ENCODE assay signal across 23 mouse cellular contexts in genomic region chr16:32599151-32599550, GRCm38 (mm10). TPM values are rescaled to one million over a fixed set of nuclear protein-coding genes. Genes with fewer than 3 reads are reported as not detected.
DNase-seq lines count a peak whose midpoint lies in the region; ATAC-seq and TF ChIP-seq lines count a peak whose summit lies in the region.
"Had no signal": no experiment of that assay in that cellular context is flagged by ENCODE, and none has a peak within 500 bp of the region (broad histone marks: within the 10 kb centered on the region; RNA-seq: fewer than 3 reads in every experiment).

No protein-coding gene starts in this region.

- H3K9me3 ChIP-seq in liver, embryonic 12.5 days (replicated peaks): no peaks in the 10 kb centered on the region
- H3K9me3 ChIP-seq in forebrain, postnatal 0 days (ENCODE audit: low read length): no peaks in the 10 kb centered on the region
- H3K9me3 ChIP-seq: forebrain, embryonic 10.5 days; forebrain, embryonic 13.5 days; G1E; heart, embryonic 13.5 days; hindbrain, embryonic 12.5 days; hindbrain, embryonic 15.5 days had no signal

- H3K4me2 ChIP-seq in liver, embryonic 12.5 days: no peak overlapping the region
- H3K4me2 ChIP-seq in forebrain, postnatal 0 days (ENCODE audit: low read depth): no peak overlapping the region
- H3K4me2 ChIP-seq: forebrain, embryonic 13.5 days; heart, embryonic 13.5 days; hindbrain, embryonic 12.5 days; hindbrain, embryonic 15.5 days had no signal

- DNase-seq in gastrocnemius, adult 2 months: no peak
- no peak for DNase-seq in gastrocnemius, adult 8-10 months (ENCODE audit: low spot score in 2 of 2)
- no peak for DNase-seq in liver
- no peak for DNase-seq in forebrain, postnatal 0 days
- DNase-seq: adrenal gland, postnatal 25 days; B cell, adult 2 months; cerebellum, adult 18-20 months; cerebellum, adult 9-10 months; cerebellum, postnatal 14 days; gastrocnemius, postnatal 10 days; gastrocnemius, postnatal 36 days had no signal

- H3K9ac ChIP-seq in liver, embryonic 12.5 days: no peak overlapping the region
- H3K9ac ChIP-seq in forebrain, postnatal 0 days: no peak overlapping the region
- H3K9ac ChIP-seq: forebrain, embryonic 13.5 days; heart, embryonic 13.5 days; hindbrain, embryonic 12.5 days; hindbrain, embryonic 15.5 days had no signal

- H3K79me2 ChIP-seq in macrophage (ENCODE audit: inconsistent target): no peaks in the 10 kb centered on the region

- peaks cover 20% of the 10 kb centered on the region for H3K4me1 ChIP-seq in liver, embryonic 12.5 days
- H3K4me1 ChIP-seq in bone marrow macrophage, adult 2 months (ENCODE audit: control insufficient read depth, insufficient read depth, low read length): peaks cover 42% of the 10 kb centered on the region
- H3K4me1 ChIP-seq in forebrain, postnatal 0 days (ENCODE audit: insufficient read depth): no peaks in the 10 kb centered on the region
- H3K4me1 ChIP-seq: forebrain, embryonic 13.5 days; hindbrain, embryonic 12.5 days; hindbrain, embryonic 15.5 days had no signal

- no peak overlapping the region for H3K4me3 ChIP-seq in gastrocnemius, adult 2 months
- H3K4me3 ChIP-seq in liver, embryonic 12.5 days: no peak overlapping the region
- no peak overlapping the region for H3K4me3 ChIP-seq in bone marrow macrophage, adult 2 months (ENCODE audit: insufficient read depth, low read length)
- H3K4me3 ChIP-seq in macrophage (ENCODE audit: inconsistent target): no peak overlapping the region
- H3K4me3 ChIP-seq in forebrain, postnatal 0 days (ENCODE audit: low read depth, low read length): no peak overlapping the region
- H3K4me3 ChIP-seq: forebrain, embryonic 10.5 days; forebrain, embryonic 13.5 days; heart, embryonic 13.5 days; hindbrain, embryonic 12.5 days; hindbrain, embryonic 15.5 days had no signal

- WGBS in liver, embryonic 12.5 days (ENCODE audit: insufficient replicate concordance): 82% methylated on average over 1 of the region's 1 CpGs
- WGBS in macrophage (ENCODE audit: missing documents): 0% methylated on average over 1 of the region's 1 CpGs
- WGBS in forebrain, postnatal 0 days: 81% methylated on average over 1 of the region's 1 CpGs

- 0 out of 2 replicates have a peak overlapping the region, but pooled peaks have one; percentile 2 for H3K27ac ChIP-seq in gastrocnemius, adult 2 months
- peak overlapping the region; percentile 86; the same call in 1 of the 2 replicates for H3K27ac ChIP-seq in liver, embryonic 12.5 days
- peak overlapping the region; percentile 78 for H3K27ac ChIP-seq in bone marrow macrophage, adult 2 months (ENCODE audit: insufficient read depth, low read depth, low read length)
- H3K27ac ChIP-seq in macrophage: peak overlapping the region; percentile 73
- no peak overlapping the region for H3K27ac ChIP-seq in forebrain, postnatal 0 days (ENCODE audit: low read depth, low read length)
- H3K27ac ChIP-seq: forebrain, embryonic 10.5 days; forebrain, embryonic 13.5 days; heart, embryonic 13.5 days; hindbrain, embryonic 12.5 days; hindbrain, embryonic 15.5 days had no signal

- no peak for ATAC-seq in liver, embryonic 12.5 days
- ATAC-seq in forebrain, postnatal 0 days: no peak
- ATAC-seq: forebrain, embryonic 13.5 days; forebrain, embryonic 16.5 days; Patski had no signal

- no peaks in the 10 kb centered on the region for H3K27me3 ChIP-seq in liver, embryonic 12.5 days (replicated peaks)
- no peaks in the 10 kb centered on the region for H3K27me3 ChIP-seq in forebrain, postnatal 0 days (ENCODE audit: insufficient read depth, low read length)
- H3K27me3 ChIP-seq: CH12.LX; forebrain, embryonic 13.5 days; heart, embryonic 13.5 days; hindbrain, embryonic 12.5 days; hindbrain, embryonic 15.5 days; Patski had no signal

- TF ChIP-seq CTCF in gastrocnemius, adult 2 months (IDR thresholded peaks at IDR 0.05): no peak
- TF ChIP-seq CTCF in bone marrow macrophage, adult 2 months (IDR thresholded peaks at IDR 0.05; ENCODE audit: low read depth, low read length): no peak
- TF ChIP-seq CTCF in forebrain, postnatal 0 days (IDR thresholded peaks at IDR 0.05; ENCODE audit: low read depth): no peak

- no peak for TF ChIP-seq POLR2A in bone marrow macrophage, adult 2 months (IDR thresholded peaks at IDR 0.05; ENCODE audit: borderline replicate concordance, low read depth, low read length)

- intact Hi-C loops in gastrocnemius, adult 2 months (cut with DNase I): no loop called here

- H3K36me3 ChIP-seq in liver, embryonic 12.5 days: no peaks in the 10 kb centered on the region
- no peaks in the 10 kb centered on the region for H3K36me3 ChIP-seq in macrophage (ENCODE audit: inconsistent target)
- H3K36me3 ChIP-seq in forebrain, postnatal 0 days (ENCODE audit: insufficient read depth): no peaks in the 10 kb centered on the region
- H3K36me3 ChIP-seq: forebrain, embryonic 10.5 days; G1E; heart, embryonic 13.5 days; hindbrain, embryonic 12.5 days; hindbrain, embryonic 15.5 days had no signal

RNA-seq across cellular contexts. Expression of gene Tfrc, which starts 9.6 kb away (rescaled TPM):
- 100 to 1,000 TPM in 1 of 2 experiments, 10 to 100 TPM in 1; 77.4 to 174 TPM for total RNA-seq in gastrocnemius, adult 2 months (2021)
- 10 to 100 TPM; 46.2 to 82.1 (median 70.2) TPM for total RNA-seq in gastrocnemius, adult 8-10 months (2022)
- polyA plus RNA-seq in liver, embryonic 12.5 days (2016; fragmentation: Nextera tagmentation; extraction: Ambion mirVana): 327 and 339 TPM in 2 replicates
- polyA plus RNA-seq in bone marrow macrophage, adult 2 months (2012; ENCODE audit: insufficient read depth, insufficient read length, missing spikeins): 45.0 and 47.0 TPM in 2 replicates
- 100 to 1,000 TPM in 19 of 26 experiments, 10 to 100 TPM in 7; 17.1 to 870 (median 238) TPM for total RNA-seq in macrophage (2018; cell fraction: chromatin; rRNA removed)
- 1,000 to 10,000 TPM in 3 of 26 experiments, 100 to 1,000 TPM in 23; 115 to 1,267 (median 399) TPM for total RNA-seq in macrophage (2018; cell fraction: cytosol; rRNA removed)
- 1,000 to 10,000 TPM in 1 of 26 experiments, 100 to 1,000 TPM in 24, 10 to 100 TPM in 1; 68.9 to 1,011 (median 406) TPM for total RNA-seq in macrophage (2018; cell fraction: nucleus; rRNA removed)
- polyA plus RNA-seq in macrophage (2018): 327 to 500 TPM (median 495 TPM) in 3 replicates
- total RNA-seq in forebrain, postnatal 0 days (2014; rRNA removed): 70.3 and 112 TPM in 2 replicates
- polyA plus RNA-seq in forebrain, postnatal 0 days (2015; fragmentation: Nextera tagmentation; extraction: Ambion mirVana): 34.8 and 35.3 TPM in 2 replicates

RNA-seq across cellular contexts. Expression of gene Tnk2, which starts 44.5 kb away (rescaled TPM):
- 10 to 100 TPM; 48.4 to 54.4 TPM for total RNA-seq in gastrocnemius, adult 2 months (2021)
- 10 to 100 TPM; 43.7 to 58.1 (median 46.2) TPM for total RNA-seq in gastrocnemius, adult 8-10 months (2022)
- 6.3 and 6.6 TPM in 2 replicates for polyA plus RNA-seq in liver, embryonic 12.5 days (2016; fragmentation: Nextera tagmentation; extraction: Ambion mirVana)
- 3.5 and 6.8 TPM in 2 replicates for polyA plus RNA-seq in bone marrow macrophage, adult 2 months (2012; ENCODE audit: insufficient read depth, insufficient read length, missing spikeins)
- 10 to 100 TPM in 1 of 26 experiments, 1 to 10 TPM in 25; 1.3 to 10.7 (median 4.9) TPM for total RNA-seq in macrophage (2018; cell fraction: chromatin; rRNA removed)
- total RNA-seq in macrophage (2018; cell fraction: cytosol; rRNA removed): 1 to 10 TPM in 23 of 26 experiments, under 1 TPM in 3; 0.84 to 3.3 (median 1.7) TPM
- total RNA-seq in macrophage (2018; cell fraction: nucleus; rRNA removed): 1 to 10 TPM; 1.1 to 8.8 (median 2.6) TPM
- polyA plus RNA-seq in macrophage (2018): 0.66 to 3.8 TPM (median 1.1 TPM) in 3 replicates
- 48.4 and 55.3 TPM in 2 replicates for total RNA-seq in forebrain, postnatal 0 days (2014; rRNA removed)
- polyA plus RNA-seq in forebrain, postnatal 0 days (2015; fragmentation: Nextera tagmentation; extraction: Ambion mirVana): 10.3 and 13.2 TPM in 2 replicates
